Mouse (Mus musculus) thymus, postnatal 4 days (tissue): ENCODE results near the gene Slc26a10.
A peak's percentile ranks its signal among the peaks of the same experiment; 100 is the strongest.

Experiments used
- DNase-seq: peaks from one replicate; pipeline ENCODE4 v3.0.0; 2021

Gene Slc26a10

DNA sequence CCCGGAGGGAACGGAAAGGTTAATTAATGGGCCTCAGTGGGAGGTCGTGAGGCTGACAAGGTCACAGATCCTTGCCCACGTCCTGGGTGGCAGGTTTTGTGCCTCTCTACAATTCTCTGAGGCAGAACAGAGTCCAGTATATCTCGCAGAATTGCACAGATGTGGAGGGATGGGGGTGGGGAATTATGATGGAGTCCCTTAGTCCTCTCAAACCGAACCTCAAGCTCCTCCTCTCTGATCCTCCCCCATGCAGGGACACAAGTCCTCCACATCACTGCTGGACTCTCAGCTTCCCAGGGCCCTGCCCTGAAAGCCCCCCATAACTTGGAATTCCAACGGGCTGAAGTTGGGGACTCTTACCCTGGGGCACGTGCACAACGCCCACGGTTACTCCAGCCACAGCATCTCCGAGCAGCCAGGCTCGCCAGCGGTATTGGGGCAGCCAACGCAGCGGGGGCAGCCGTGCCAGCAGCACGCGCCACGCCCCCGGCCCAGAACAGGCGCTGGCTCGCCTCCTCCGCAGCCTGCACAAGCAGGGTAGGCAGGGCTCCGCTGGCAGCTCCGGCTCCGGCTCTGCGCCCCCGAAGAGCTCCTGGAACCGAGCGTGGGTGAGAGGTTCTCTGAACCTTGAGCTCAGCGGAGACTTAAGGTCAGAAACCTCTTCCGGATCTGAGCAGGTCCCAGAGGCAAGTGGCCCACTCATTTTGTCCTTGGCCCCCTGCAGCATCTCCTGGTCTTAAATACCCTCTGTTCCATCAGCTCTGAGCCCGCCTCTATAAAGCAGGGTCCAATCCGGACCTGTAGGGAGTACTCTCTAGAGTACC is at the start of gene Slc26a10:
Gene Slc26a10, minus strand, starts transcription at position 775 of the 824 bp plus-strand sequence.
- DNase-seq = peak; percentile 56

- DNase-seq = no peak
These were observed 48.5 kb upstream of the Slc26a10 start for GRCm38 (mm10) chr10:127228897-127229296.

DNA sequence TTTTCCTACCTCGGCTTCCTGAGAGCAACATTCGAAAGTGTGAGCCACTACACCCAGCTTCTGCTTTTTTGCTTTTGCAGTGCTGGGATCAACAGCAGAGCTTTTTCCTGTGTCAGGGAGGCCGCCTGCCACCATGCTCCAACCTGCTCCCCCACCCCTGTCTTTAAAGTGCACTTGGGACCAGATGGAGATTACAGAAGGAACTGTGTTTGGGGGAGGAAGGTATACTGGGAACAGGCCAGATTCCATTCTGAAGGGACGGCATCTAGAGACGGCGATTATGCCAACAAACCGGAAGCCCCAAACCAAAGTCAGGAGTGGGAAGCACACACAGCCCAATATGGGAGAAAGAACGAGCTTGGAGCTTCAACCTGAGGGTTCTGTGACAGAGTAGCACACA is 46.7 kb upstream of the Slc26a10 start:
- no peak for DNase-seq

DNA sequence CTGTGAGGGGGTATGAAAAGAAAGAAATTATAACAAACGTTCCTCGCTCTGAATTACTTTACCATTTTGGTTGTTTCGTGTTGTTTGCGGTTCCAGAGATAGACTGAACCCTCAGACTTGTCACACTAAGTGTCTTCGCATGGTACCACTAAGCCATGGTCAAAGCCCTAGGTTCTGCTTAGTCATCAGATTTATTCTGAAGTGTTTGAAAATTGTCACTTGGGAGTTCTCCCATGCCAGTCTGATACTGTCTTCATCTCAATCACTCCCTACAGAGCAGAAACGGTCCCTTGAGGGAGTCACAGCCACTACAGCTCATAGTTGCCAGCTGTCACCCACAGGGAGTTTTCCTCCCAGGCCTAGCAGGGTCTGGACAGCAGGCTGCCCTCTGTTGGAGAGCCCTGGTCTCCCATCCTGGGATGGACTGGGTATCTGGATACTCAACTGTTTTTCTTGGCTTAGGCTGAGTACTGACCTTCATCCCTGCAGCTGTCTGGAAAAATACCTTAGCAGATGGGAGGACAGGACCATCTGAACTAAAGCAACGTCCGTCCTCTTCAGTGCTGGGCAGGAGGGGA is 46.0 kb upstream of the Slc26a10 start:
- no peak for DNase-seq

GRCm38 (mm10) chr10:127225732-127226131 is 45.3 kb upstream of the Slc26a10 start:
- peak; percentile 32 for DNase-seq

GRCm38 (mm10) chr10:127225213-127225612 is 44.8 kb upstream of the Slc26a10 start:
- DNase-seq = no peak

DNA sequence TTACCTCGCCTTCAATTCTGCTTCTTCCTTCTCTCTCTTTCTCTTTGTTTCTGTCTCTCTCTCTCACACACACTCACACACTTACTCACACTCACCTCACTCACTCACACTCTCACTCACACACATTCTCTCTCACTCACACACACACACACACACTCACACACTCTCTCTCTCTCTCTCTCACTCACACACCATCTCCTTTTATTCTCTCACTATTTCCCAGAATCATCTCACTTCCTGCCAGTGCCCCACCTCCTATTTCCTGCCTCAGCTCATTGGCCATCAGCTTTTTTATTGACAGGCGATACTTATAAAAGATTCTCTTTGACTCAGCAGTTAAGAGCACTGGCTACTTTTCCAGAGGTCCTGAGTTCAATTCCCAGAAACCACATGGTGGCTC is 37.9 kb upstream of the Slc26a10 start:
- no peak for DNase-seq

GRCm38 (mm10) chr10:127217177-127217576 is 36.7 kb upstream of the Slc26a10 start:
- DNase-seq = no peak

GRCm38 (mm10) chr10:127216456-127216855 is 36.0 kb upstream of the Slc26a10 start:
- DNase-seq = no peak

- DNase-seq = no peak
These were observed 34.0 kb upstream of the Slc26a10 start for GRCm38 (mm10) chr10:127214422-127214803.

GRCm38 (mm10) chr10:127213704-127214421 is 33.4 kb upstream of the Slc26a10 start:
- DNase-seq = no peak

DNA sequence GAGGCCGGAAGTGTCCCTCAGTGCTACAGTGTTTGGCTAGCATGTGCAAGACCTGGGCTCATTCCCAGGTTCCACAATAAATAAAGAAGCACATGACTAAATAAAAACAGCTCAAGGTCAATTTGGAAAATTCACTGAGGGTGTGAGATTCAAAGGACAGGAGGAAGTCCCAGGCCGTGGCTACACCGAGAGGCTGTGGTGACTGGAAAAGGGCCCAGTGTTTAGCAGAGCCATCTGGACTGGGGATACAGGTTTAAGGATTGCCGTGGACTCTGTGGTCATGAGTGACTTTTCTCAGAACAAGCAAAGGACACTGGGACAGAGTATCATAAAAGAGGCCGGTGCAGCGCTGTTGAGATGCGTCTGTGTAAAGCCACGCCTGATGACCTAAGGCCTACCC is 32.8 kb upstream of the Slc26a10 start:
- no peak for DNase-seq

DNA sequence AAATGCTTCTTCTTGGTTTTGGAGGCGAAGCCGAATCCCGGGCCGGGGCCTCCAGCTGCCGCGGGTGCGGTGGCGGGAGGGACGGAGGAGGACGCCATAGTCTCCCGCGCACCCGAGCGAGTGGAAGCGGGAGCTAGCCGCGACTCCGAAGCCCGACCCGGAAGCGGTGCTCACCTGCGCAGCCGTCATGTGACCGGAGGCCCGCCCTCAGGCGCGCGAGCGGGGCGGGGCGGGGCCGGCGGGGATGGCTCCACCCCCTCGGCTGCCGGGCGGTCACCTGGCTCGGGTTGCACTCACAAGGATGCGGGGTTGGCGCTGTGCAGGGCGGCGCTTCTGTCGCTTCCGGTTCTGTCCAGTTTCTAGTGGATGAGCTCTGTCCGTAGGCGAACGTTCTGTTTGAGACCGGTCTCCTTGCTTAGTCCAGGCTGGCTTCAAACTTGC is 31.0 kb upstream of the Slc26a10 start, which contains the start of gene Pip4k2c:
Gene Pip4k2c, minus strand, starts transcription at position 172 of the 441 bp plus-strand sequence.
- DNase-seq = peak; percentile 95

- no peak for DNase-seq
These were observed 30.5 kb upstream of the Slc26a10 start for GRCm38 (mm10) chr10:127210961-127211405.

DNA sequence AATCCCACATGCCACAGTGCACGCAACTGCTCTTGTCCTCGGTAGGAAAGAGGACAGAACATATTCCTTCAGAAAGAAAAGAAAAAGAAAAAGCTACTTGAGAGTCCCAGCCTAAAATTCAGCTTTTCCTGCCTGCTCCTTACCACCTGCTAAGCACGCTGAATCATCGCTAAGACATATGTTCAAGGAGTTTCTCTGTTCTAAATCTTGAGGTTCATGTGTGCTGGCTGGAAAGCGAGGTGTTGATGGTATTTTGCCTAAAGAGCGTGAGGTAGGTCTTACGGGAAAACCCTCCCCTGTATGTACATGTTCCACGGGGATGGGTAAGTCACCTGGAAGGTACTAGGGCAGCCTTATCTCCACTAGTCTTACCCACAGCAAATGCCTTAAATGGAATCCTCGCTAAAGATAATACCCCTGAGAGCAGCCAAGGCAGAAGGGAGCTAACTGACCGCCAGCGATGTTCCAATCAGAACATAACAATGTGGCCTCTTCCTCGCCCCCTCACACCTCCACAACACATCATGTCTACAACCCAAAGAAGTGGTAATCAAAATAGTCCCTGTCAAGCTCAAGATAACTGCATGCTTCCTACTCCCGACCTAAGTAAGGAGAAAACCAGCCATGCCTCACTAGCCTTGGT is 29.6 kb upstream of the Slc26a10 start:
- DNase-seq = no peak

DNA sequence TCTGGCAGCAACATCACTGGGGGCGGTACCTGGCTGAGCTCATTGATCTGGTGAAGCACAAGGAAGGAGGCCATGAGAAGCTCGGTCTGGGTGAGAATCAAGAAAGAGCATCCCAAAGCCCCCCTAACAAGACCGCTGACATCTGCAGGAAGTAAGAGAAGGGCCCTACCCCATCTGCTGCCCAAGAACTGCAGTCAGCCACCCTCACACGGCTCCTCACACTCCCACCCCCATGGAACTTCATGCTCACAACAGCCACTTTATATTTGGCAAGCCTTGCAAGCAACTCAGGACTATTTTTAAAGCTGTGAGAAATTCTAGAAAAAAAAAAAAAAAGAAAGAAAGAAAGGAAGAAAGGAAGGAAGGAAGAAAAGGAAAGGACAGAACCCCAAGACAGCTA is 28.5 kb upstream of the Slc26a10 start:
- no peak for DNase-seq

- DNase-seq = no peak
These were observed 24.9 kb upstream of the Slc26a10 start for GRCm38 (mm10) chr10:127205373-127205772.

DNA sequence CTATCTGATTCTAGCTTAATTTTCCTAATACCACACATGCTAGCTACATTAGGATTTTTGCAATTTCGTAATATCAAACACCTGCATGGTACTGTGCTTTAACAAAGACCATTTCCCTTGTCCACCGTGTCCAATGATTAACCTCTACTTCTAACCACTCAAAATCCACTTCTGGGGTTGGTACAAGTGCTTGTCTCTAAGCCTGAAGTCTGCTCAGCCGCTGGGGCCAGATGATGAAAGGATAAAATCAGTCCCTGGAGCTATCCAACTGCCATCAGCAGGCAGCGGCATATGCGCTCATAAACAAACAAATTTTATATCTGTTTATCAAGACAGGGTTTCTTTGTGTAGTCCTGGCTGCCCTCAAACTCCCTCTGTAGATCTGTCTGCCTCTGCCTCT is 24.1 kb upstream of the Slc26a10 start:
- no peak for DNase-seq

DNA sequence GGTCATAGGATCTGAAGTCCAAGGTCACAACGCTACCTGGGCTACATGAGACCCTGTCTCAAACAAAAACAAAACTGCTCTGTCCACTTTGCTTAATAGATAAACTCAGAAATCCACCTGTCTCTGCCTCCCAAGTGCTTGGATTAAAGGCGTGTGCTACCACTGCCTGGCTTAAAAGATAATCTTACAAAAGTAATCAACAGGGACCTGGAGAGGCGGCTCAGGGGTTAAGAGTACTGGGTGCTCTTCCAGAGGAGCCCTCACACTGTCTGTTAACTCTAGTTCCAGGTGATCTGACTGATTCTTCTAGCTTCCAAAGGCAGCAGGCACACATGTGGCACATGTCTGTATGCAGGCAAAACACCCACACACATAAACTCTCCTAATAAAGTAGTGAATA is 22.7 kb upstream of the Slc26a10 start:
- DNase-seq = no peak

DNA sequence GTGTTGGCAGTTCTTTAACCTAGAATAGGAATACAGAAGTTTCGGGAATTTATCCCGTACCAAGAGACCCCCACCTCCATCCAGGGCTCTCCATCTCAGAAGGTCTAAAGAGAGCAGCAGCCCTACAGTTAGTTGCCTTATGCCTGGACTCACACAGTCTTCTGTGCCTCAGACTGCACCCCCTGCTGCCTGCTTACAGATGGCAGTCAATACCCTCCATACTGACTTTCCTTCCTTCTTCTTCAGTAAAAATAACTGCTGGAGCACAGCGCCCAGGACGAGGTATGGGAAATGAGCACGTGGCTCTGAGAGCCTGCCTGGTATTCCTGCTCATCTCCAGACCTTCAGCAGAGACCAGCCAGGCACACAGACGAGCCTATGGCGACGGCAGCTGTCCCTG is 19.8 kb upstream of the Slc26a10 start:
- DNase-seq = no peak

- no peak for DNase-seq
These were observed 19.0 kb upstream of the Slc26a10 start for GRCm38 (mm10) chr10:127199474-127199873.

DNA sequence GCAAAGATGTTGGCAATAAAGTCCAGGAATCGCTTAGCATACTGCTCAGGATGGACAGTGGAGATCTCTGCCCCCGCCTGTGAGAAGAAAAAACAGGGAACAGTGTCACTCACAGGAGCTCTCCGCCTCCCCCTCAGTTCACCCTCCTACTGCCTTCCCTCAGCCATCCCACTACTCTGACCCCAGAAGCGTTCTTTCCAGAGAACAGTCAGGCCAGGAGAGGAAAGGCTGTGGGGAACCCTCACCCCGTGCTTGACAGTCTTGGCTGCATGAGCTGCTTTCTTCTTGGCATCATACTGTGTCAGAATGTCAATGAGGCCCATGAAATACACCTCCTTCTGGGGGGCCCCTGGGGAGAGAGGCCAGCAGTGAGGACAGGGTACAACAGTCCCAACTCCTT is 18.6 kb upstream of the Slc26a10 start:
- DNase-seq = no peak

DNA sequence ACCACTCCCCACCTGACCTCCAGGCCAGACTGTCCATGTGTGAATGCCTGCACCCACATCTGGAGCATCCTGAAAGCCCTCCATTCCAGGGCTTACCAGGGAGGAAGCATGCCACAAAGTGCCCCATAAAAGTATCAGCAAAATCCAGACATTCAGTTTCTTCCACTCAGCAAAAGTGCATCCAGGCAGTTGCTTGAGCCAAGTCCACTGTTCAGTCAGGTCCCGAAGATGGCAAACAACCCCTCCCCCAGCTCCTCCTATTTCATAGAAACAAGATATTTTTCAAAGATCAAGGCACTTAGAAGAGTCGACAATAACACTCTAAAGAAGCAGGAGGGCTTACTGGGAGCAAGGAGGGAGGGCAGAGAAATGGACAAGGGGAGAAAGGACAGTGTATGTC is 18.0 kb upstream of the Slc26a10 start:
- no peak for DNase-seq
